Mouse (Mus musculus) retina, postnatal 1 day (tissue): ENCODE results near the gene Pm20d1.
"Not testable (repeated sequence)": the region's sequence is repeated elsewhere in the genome, so short reads cannot be mapped to it uniquely, and the experiment has no call there.

Source experiments
- DNase-seq: peaks from one replicate; pipeline ENCODE4 v3.0.0-alpha.2; 2012

Gene Pm20d1

DNA sequence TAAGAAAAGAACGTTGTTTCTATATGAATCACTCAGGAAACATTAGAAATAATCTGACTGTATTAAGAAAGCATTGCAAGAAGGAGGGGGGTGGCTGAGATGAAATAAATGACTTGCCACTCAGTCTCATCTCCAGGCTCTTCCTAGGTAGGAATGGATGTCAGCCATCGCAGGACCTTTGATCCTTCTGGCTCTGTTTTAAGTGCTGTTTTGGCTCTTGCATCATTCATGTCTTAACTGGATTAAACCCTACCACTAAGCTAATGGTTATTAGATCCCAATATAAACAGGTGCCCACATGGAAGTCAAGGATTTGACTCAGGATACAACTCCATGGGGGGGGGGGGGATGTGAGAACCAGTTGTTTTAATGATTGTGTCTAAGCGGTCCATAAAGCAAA, 2.0 kb upstream of the Pm20d1 start:
- DNase-seq = no peak

DNA sequence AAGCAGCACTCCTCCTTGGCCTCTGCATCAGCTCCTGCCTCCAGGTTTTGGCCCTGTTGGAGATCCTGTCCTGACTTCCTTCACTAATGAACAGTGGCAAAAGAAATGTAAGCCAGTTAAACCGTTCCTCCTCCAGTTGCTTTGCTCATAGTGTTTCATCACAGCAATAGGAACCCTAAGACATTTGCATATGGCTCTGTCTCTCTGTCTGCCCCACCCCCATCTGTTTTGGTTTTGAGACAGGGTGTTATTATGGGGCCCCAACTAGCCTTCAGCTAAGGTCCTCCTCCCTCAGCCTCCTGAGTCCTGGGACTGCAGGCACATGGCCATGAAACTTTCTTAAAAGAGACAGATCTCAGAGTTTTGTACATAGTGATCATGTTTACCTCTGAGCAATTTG, 2.8 kb downstream of the Pm20d1 start:
- DNase-seq = no peak

DNA sequence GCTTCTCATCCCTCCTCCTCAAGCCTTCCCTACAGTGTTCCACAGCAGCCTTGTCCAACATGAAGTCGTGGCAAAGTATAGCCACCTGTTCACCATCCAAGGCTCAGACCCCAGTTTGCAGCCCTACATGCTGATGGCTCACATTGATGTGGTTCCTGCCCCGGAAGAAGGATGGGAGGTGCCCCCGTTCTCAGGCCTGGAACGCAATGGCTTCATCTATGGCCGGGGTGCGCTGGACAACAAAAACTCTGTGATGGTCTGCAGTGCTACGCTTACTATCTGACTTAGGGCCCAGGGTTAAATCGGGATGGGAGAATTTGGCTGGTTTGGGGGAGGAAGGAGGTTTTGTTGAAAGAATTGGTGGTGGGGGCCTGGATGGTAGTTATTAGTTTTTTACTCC, 3.9 kb downstream of the Pm20d1 start:
- no peak for DNase-seq

DNA sequence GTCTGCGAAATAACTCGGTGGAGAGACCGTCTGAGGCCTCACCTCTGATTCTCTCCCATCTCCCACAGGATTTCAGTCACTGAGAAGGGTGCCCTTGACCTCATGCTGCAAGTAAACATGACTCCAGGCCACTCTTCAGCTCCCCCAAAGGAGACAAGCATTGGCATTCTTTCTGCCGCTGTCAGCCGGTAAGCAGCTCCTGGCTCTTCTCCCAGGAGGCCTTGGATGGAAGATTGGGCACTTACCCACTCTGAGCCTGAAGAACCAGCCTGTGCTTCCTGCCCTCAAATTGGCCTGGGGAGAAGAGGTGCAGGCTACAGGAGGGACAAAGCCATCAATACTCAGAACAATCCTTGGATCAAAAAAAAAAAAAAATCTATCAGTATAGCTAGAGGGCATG, 5.5 kb downstream of the Pm20d1 start:
- no peak for DNase-seq

GRCm38 (mm10) chr1:131804166-131804565, 7.0 kb downstream of the Pm20d1 start:
- no peak for DNase-seq

- no peak for DNase-seq
Measured at GRCm38 (mm10) chr1:131808986-131809385, 11.8 kb downstream of the Pm20d1 start.

DNA sequence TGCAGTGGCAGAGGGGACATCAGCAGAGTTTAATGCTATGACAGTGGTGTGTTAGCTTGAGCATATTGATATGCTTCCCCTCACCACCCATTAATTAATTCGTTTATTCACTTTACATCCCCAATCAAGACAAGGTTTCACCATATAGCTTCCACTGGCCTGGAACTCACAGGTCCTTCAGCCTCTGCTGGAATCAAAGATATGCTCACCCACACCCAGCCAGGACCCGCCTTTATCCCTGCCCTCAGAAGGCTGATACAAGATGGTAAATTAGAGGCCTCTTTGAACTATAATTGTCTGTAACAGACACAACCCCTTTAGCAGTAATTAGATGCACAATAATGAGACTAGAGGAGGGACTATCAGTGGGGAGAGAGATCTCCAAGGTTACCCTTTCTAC, 12.5 kb downstream of the Pm20d1 start:
- DNase-seq = no peak

DNA sequence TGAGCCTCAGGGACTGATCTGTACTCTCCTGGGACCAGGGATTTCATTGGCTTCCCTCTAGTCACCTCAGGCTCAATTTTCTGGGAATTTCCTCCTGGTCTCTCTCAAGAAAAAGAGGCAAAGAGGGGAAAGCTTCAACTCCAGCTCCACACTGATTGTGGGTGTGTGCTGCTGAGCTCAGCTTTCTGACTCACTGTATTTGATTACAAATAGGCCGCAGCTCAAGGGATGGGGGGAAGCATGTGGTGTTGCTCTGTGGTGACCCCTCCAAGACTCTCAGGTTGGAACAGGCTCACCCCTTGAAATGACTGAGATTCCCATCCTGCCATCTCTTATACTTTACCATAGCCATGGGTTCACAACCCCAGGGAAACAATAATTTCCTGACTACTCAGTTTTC, 14.2 kb downstream of the Pm20d1 start:
- no peak for DNase-seq

DNA sequence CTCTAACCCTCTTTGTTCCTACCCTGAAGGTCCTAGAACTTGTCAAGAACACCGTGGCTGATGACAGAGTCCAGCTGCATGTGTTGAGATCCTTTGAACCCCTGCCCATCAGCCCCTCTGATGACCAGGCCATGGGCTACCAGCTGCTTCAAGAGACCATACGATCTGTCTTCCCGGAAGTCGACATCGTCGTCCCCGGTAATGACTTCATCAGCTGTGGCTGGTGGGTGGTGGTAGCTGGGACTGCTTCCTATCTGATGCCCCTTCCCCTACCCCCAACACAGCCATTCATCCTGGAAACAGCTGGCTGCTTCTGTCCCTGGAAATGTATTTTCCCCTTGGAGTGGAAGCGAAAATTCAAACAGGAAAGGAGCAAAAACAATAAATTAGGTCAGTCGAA, 14.8 kb downstream of the Pm20d1 start:
- DNase-seq = no peak

DNA sequence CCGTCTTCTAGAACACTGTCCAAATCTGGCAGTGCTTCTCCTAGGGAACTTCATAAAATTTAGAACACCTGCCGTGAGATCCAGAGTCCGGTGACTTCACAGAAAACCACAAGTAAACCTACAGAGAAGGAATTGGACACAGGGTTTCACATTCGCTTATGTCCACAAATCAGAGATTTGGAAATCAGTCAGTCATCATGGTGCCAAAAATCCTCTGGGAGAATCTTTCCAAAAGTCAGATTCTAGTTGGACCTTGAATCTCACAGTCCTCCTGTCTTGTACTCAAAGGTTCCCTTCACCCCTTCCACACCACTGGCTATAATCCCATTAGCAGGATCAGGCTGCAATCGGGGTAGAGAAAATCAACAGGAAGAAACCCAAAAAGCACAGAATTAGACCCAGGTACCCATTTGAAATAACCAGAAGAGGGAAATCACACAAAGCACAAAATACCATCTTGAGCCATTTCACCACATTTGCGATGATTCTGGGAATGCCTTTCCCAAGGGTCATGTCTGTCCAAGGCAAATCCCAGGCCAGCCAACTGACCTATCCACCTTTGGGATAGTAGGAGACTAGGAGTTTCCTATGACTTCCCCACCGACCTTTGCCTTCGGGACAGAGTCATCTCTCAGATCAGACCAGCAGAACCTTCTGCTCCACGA, 15.6 kb downstream of the Pm20d1 start:
- no peak for DNase-seq

GRCm38 (mm10) chr1:131813731-131814130, 16.6 kb downstream of the Pm20d1 start:
- no peak for DNase-seq

DNA sequence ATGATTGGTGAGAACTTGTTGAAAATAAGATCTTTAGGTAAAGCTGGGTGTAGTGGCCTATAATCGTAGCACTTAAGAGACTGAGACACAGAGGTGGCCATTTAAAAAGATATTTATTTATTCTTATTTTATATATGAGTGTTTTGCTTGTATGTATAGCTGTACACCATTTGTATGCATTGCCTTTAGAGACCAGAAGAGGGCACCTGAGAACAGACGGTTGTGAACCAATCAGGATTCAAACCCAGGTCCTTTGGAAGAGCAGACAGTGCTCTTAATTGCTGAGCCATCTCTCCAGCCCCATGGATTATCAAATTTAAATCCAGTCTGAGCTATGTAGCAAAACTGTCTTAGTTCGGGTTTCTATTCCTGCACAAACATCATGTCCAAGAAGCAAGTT, 17.0 kb downstream of the Pm20d1 start:
- no peak for DNase-seq

- no peak for DNase-seq
Measured at GRCm38 (mm10) chr1:131816886-131817285, 19.7 kb downstream of the Pm20d1 start.

DNA sequence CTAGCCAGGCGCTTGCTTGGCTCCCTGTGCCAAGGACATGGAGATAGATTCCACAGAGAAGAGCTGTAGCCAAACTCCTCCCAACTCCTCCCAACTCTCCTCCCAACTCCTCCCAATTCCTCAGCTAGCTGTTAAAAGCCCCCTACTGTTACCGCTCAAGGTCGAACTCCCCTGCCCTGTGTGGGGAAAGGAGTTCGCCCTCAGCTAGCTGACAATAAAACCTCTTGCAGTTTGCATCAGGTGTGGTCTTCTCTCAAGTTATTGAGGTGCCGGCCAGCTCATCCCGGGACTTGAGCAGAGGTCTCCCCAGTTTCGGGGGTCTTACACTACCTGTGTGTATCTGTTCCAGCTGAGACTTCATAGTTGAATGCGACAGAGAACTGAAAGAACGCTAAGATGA, 23.2 kb downstream of the Pm20d1 start:
- not testable (repeated sequence) for DNase-seq

GRCm38 (mm10) chr1:131820887-131821328, 23.7 kb downstream of the Pm20d1 start:
- no peak for DNase-seq

- peak; percentile 21 for DNase-seq
Measured at GRCm38 (mm10) chr1:131822292-131822691, 25.1 kb downstream of the Pm20d1 start.

GRCm38 (mm10) chr1:131822856-131823492, 25.8 kb downstream of the Pm20d1 start:
- DNase-seq = no peak

- DNase-seq = no peak
Measured at GRCm38 (mm10) chr1:131823563-131823962, 26.4 kb downstream of the Pm20d1 start.

DNA sequence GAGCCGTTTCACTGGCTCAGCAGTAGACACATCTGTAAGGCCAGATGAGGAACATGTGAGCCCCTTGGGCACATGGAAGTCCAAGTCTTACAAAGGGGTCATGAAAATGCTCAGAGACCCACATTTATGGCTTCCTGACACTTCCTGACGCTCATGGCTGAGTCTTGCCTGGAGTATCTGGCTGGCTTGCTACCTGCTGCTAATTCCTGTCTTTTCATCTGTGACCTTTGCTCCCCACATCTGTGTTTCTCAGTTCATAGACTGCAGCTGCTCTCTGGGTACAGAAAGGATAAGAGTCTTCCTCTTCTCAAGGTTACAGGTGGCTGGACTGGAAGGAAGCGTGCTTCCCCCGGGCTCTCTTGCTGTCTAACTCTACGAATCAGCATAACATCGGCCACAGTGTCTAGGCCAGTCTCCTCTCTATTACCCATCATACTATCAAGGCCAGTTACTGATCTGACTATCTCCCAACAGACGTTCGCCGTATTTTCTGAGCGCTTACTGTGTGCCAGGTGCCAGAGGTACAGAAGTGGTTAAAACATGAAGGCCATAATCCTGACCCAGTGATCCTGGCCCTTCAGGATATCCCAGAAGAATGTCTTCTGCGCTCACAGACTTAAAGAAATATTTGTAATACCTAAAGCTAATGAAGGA, 27.5 kb downstream of the Pm20d1 start:
- no peak for DNase-seq

DNA sequence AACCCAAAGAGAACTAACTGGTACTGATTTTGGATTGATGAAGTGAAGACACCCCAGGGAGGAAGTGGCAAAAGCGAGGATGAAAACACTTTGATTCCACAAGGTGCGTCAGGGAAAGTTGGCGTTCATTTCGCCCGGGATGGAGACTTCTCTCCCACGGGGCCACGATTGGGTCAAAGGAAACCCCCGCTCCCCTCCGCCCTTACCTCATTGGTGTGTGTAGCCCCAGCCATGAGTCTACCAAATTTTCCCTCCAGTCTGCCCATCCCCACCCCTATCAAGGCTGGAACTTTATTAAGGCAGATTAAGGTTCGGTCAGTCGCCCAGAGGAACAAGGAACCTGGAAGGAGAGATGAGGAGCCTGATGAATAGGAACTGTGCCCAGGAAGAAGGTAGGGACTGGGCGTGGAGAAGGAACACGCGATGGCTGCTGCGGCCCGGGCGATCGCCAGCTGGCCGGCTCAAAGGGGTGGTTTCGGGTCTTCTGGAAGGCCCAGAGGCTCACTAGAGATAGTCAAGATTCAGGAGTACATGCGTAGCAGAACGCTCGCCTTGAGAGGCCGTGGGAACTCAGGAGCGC, 30.1 kb downstream of the Pm20d1 start, which contains the start of gene Slc41a1:
Gene Slc41a1, plus strand, starts transcription at position 287 of the 580 bp plus-strand sequence.
- no peak for DNase-seq

GRCm38 (mm10) chr1:131827787-131828258, 30.6 kb downstream of the Pm20d1 start:
- DNase-seq = peak; percentile 98

GRCm38 (mm10) chr1:131828297-131829126, 31.3 kb downstream of the Pm20d1 start:
- no peak for DNase-seq

GRCm38 (mm10) chr1:131829279-131829678, 32.1 kb downstream of the Pm20d1 start:
- DNase-seq = no peak
